Mouse (Mus musculus): ENCODE results near the gene Gm8897. TPM values are rescaled to one million over a fixed set of nuclear protein-coding genes. Genes with fewer than 3 reads are reported as not detected.
"Not testable (repeated sequence)": the region's sequence is repeated elsewhere in the genome, so short reads cannot be mapped to it uniquely, and the experiment has no call there.

Gene Gm8897
- polyA plus RNA-seq (2014; fragmentation: Nextera tagmentation; extraction: Ambion mirVana), result not detected in 2 replicates

DNA sequence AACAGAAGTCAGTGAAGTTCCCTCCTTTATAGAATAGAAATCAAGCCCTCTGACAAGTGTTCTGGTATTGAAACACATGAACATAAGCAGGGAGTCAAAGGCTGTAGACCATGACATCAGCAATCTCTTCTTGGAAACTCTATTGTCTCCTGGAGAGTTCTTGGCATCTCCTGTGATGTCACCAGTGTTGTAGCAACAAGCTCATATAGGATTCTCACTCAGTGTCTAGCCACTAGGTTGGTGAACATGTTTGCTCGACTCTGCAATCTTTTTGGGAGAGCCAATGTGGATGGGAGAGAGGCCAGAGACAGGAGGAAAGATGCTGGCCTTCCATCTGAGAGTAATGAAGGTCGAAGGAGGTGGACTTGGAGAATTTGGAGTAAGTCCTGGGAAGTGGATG lies at the start of gene Gm8897:
Gene Gm8897 (plus strand): TSS at position 301 of the 400 bp plus-strand sequence.
- 43% methylated on average over 2 of the region's 2 CpGs for WGBS
- H3K9ac ChIP-seq (replicated peaks; ENCODE audit: low read length); ATAC-seq (ENCODE audit: low FRiP score, low TSS enrichment); H3K27me3 ChIP-seq (ENCODE audit: control insufficient read depth, insufficient read depth, low read length); H3K4me3 ChIP-seq (replicated peaks; ENCODE audit: low read depth, low read length); H3K27ac ChIP-seq (replicated peaks; ENCODE audit: low read depth, low read length); DNase-seq; H3K4me1 ChIP-seq (ENCODE audit: control insufficient read depth, insufficient read depth, low read length); H3K9me3 ChIP-seq (ENCODE audit: control insufficient read depth, low read length); H3K36me3 ChIP-seq (ENCODE audit: control insufficient read depth, insufficient read depth, low read length); H3K4me2 ChIP-seq (ENCODE audit: low read length): not testable (repeated sequence)

- not testable (repeated sequence) for DNase-seq; H3K27ac ChIP-seq (replicated peaks; ENCODE audit: low read depth, low read length); H3K9me3 ChIP-seq (ENCODE audit: control insufficient read depth, low read length); H3K4me2 ChIP-seq (ENCODE audit: low read length); H3K9ac ChIP-seq (replicated peaks; ENCODE audit: low read length); H3K4me3 ChIP-seq (replicated peaks; ENCODE audit: low read depth, low read length); H3K36me3 ChIP-seq (ENCODE audit: control insufficient read depth, insufficient read depth, low read length); H3K4me1 ChIP-seq (ENCODE audit: control insufficient read depth, insufficient read depth, low read length); H3K27me3 ChIP-seq (ENCODE audit: control insufficient read depth, insufficient read depth, low read length); ATAC-seq (ENCODE audit: low FRiP score, low TSS enrichment)
- 75% methylated on average over 1 of the region's 1 CpGs for WGBS
Measured at GRCm38 (mm10) chr5:11416691-11417090, 473 bp downstream of the Gm8897 start.

Other genes starting within 250 kb of the Gm8897 start
- not detected in 2 replicates for gene Gm5861, start 233.3 kb upstream of the Gm8897 start, polyA plus RNA-seq (2014; fragmentation: Nextera tagmentation; extraction: Ambion mirVana)
- gene Gm8890, start 160.4 kb upstream of the Gm8897 start, polyA plus RNA-seq (2014; fragmentation: Nextera tagmentation; extraction: Ambion mirVana), result not detected in 2 replicates
- gene Speer1, start 74.9 kb upstream of the Gm8897 start, polyA plus RNA-seq (2014; fragmentation: Nextera tagmentation; extraction: Ambion mirVana), result not detected in 2 replicates
- gene Gm8906, start 86.3 kb downstream of the Gm8897 start, polyA plus RNA-seq (2014; fragmentation: Nextera tagmentation; extraction: Ambion mirVana), result not detected in 2 replicates
- gene Gm6460, start 178.5 kb downstream of the Gm8897 start, polyA plus RNA-seq (2014; fragmentation: Nextera tagmentation; extraction: Ambion mirVana), result not detected in 2 replicates